In genomic region chr4:140868484-140869190, GRCm38 (mm10) we compare ENCODE assay signal across 9 mouse cellular contexts. TPM values are rescaled to one million over a fixed set of nuclear protein-coding genes. Genes with fewer than 3 reads are reported as not detected.
DNase-seq lines count a peak whose midpoint lies in the region; ATAC-seq lines count a peak whose summit lies in the region.
"Had no signal": no experiment of that assay in that cellular context is flagged by ENCODE, and none has a peak within 500 bp of the region (broad histone marks: within the 10 kb centered on the region; RNA-seq: fewer than 3 reads in every experiment).

No protein-coding gene starts in this region.

- H3K4me2 ChIP-seq in liver, embryonic 15.5 days, result peak overlapping the region; percentile 6; the same call in 1 of the 2 replicates
- H3K4me2 ChIP-seq in stomach, embryonic 16.5 days (ENCODE audit: low read depth, low read length), result peak overlapping the region; percentile 18; the same call in 1 of the 2 replicates

- H3K27ac ChIP-seq in liver, embryonic 15.5 days (replicated peaks), result no peak overlapping the region
- H3K27ac ChIP-seq in stomach, embryonic 16.5 days (ENCODE audit: low read length), result no peak overlapping the region

- ATAC-seq in liver, embryonic 15.5 days (ENCODE audit: insufficient read depth), result no peak
- no peak for ATAC-seq in stomach, embryonic 16.5 days (ENCODE audit: insufficient read depth, low FRiP score)

- H3K36me3 ChIP-seq in liver, embryonic 15.5 days (replicated peaks), result no peaks in the 10 kb centered on the region
- no peaks in the 10 kb centered on the region for H3K36me3 ChIP-seq in stomach, embryonic 16.5 days (ENCODE audit: control insufficient read depth, insufficient read depth, low read length)

- DNase-seq in kidney, postnatal 4 days, result peak; percentile 20 to 35
- no peak for DNase-seq in kidney, adult 11 months
- DNase-seq in embryo, embryonic 10 days (ENCODE audit: low spot score), result peak; percentile 55
- no peak for DNase-seq in adrenal gland, adult 18-20 months (ENCODE audit: low spot score in 2 of 2)
- DNase-seq in right cerebral cortex, adult 18-20 months, result no peak
- DNase-seq in layer of hippocampus, adult 18-20 months (ENCODE audit: low spot score in 2 of 2), result no peak

- no peak overlapping the region for H3K4me3 ChIP-seq in liver, embryonic 15.5 days (replicated peaks)
- no peak overlapping the region for H3K4me3 ChIP-seq in stomach, embryonic 16.5 days (replicated peaks; ENCODE audit: low read length)

- no peaks in the 10 kb centered on the region for H3K9me3 ChIP-seq in liver, embryonic 15.5 days (replicated peaks)
- H3K9me3 ChIP-seq in stomach, embryonic 16.5 days (replicated peaks; ENCODE audit: control insufficient read depth, low read length), result peaks cover 4% of the 10 kb centered on the region; the same call in 1 of the 2 replicates

- WGBS in liver, embryonic 15.5 days (ENCODE audit: insufficient replicate concordance), result 4% methylated on average over 14 of the region's 14 CpGs
- WGBS in stomach, embryonic 16.5 days, result 3% methylated on average over 14 of the region's 14 CpGs

- H3K27me3 ChIP-seq in liver, embryonic 15.5 days, result peaks cover 50% of the 10 kb centered on the region
- H3K27me3 ChIP-seq in stomach, embryonic 16.5 days (ENCODE audit: control insufficient read depth, insufficient read depth, low read length), result no peaks in the 10 kb centered on the region

- H3K4me1 ChIP-seq in liver, embryonic 15.5 days (replicated peaks), result peaks cover 61% of the 10 kb centered on the region
- peaks cover 8% of the 10 kb centered on the region; the same call in 1 of the 2 replicates for H3K4me1 ChIP-seq in stomach, embryonic 16.5 days (ENCODE audit: control insufficient read depth, insufficient read depth, low read length)

- no peak overlapping the region for H3K9ac ChIP-seq in liver, embryonic 15.5 days
- H3K9ac ChIP-seq in stomach, embryonic 16.5 days (ENCODE audit: low read length), result no peak overlapping the region; the same call in 1 of the 2 replicates

RNA-seq across cellular contexts. Expression of gene Padi1, which starts 23.1 kb away (rescaled TPM):
- polyA plus RNA-seq in liver, embryonic 15.5 days (2015; fragmentation: Nextera tagmentation; extraction: Ambion mirVana), result 0.02 and 0.03 TPM in 2 replicates
- 0.31 and 0.91 TPM in 2 replicates for polyA plus RNA-seq in stomach, embryonic 16.5 days (2015; fragmentation: Nextera tagmentation; extraction: Ambion mirVana)
- total RNA-seq in adrenal gland, adult 18-20 months (2021), result not detected
- not detected for total RNA-seq in layer of hippocampus, adult 18-20 months (2021)

RNA-seq across cellular contexts. Expression of gene Padi2, which starts 37.5 kb away (rescaled TPM):
- polyA plus RNA-seq in liver, embryonic 15.5 days (2015; fragmentation: Nextera tagmentation; extraction: Ambion mirVana), result 1.6 and 2.2 TPM in 2 replicates
- polyA plus RNA-seq in stomach, embryonic 16.5 days (2015; fragmentation: Nextera tagmentation; extraction: Ambion mirVana), result 3.2 and 4.0 TPM in 2 replicates
- total RNA-seq in adrenal gland, adult 18-20 months (2021), result 1 to 10 TPM; 1.4 to 4.9 TPM
- total RNA-seq in layer of hippocampus, adult 18-20 months (2021), result 10 to 100 TPM; 25.0 to 27.3 TPM

RNA-seq across cellular contexts. Expression of gene Padi3, which starts 58.2 kb away (rescaled TPM):
- polyA plus RNA-seq in liver, embryonic 15.5 days (2015; fragmentation: Nextera tagmentation; extraction: Ambion mirVana), result 0.12 and 0.17 TPM in 2 replicates
- 0.09 and 0.18 TPM in 2 replicates for polyA plus RNA-seq in stomach, embryonic 16.5 days (2015; fragmentation: Nextera tagmentation; extraction: Ambion mirVana)
- total RNA-seq in adrenal gland, adult 18-20 months (2021), result not detected
- not detected for total RNA-seq in layer of hippocampus, adult 18-20 months (2021)
- total RNA-seq: left cerebral cortex, adult 8-10 months had no signal

Comparison
In these comparisons a context has a peak if more than half of its experiments do, and no peak if none do; other contexts are left out.
1. DNase-seq: peak in kidney, postnatal 4 days (2 of 2) and embryo, embryonic 10 days (single experiment); none in kidney, adult 11 months (single experiment), adrenal gland, adult 18-20 months (0 of 2), right cerebral cortex, adult 18-20 months (single experiment) and layer of hippocampus, adult 18-20 months (0 of 2).
2. RNA of gene Padi2, which starts 37.5 kb away (total RNA-seq): 25.0 to 27.3 TPM in layer of hippocampus, adult 18-20 months; 1.4 to 4.9 TPM in adrenal gland, adult 18-20 months; every median in the first group is over 4 times any median in the second.